Mouse (Mus musculus): ENCODE results near the gene Tdgf1. TPM values are rescaled to one million over a fixed set of nuclear protein-coding genes. Genes with fewer than 3 reads are reported as not detected.

Tdgf1 gene
- total and polyA plus RNA-seq, 3 experiments = not detected

- Histone ChIP-seq H3K36me3 (ENCODE audit: control insufficient read depth in 1 of 2, insufficient read depth in 2 of 2, low read length in 2 of 2) (peaks cover 0 to 2% of the 10 kb centered on the region in 2 experiments; a peak in 1 of 4 replicates), H3K4me1 (ENCODE audit: control insufficient read depth in 1 of 2, insufficient read depth in 2 of 2, low read length in 2 of 2) (peaks cover 0 to 7% of the 10 kb centered on the region in 2 experiments; a peak in 2 of 4 replicates), H3K9ac (ENCODE audit: control insufficient read depth, low read depth, low read length, poor library complexity, severe bottlenecking) (no peak overlapping the region), H3K9me3 (replicated peaks; ENCODE audit: insufficient read depth, low read length) (no peaks in the 10 kb centered on the region), H3K27ac (ENCODE audit: control insufficient read depth, low read depth, low read length) (no peak overlapping the region), H3K27me3 (ENCODE audit: control insufficient read depth in 1 of 2, insufficient read depth in 2 of 2, low read length in 2 of 2) (no peaks in the 10 kb centered on the region), H3K79me2 (ENCODE audit: control insufficient read depth, insufficient read depth, low read length, poor library complexity) (no peaks in the 10 kb centered on the region), H3K4me3 (ENCODE audit: control insufficient read depth in 1 of 2, insufficient read depth in 1 of 2, low read depth in 2 of 2, low read length in 2 of 2) (no peak overlapping the region)
- no peak for TF ChIP-seq POLR2AphosphoS5 (IDR thresholded peaks at IDR 0.05; ENCODE audit: borderline replicate concordance, low read depth, low read length)
- TF ChIP-seq RAD21 (IDR thresholded peaks at IDR 0.05; ENCODE audit: low read depth, low read length) = no peak
- TF ChIP-seq TAL1 (IDR thresholded peaks at IDR 0.05; ENCODE audit: low read length) = no peak
- no peak for TF ChIP-seq MAX (IDR thresholded peaks at IDR 0.05; ENCODE audit: low read length)
- no peak for TF ChIP-seq CHD1 (IDR thresholded peaks at IDR 0.05; ENCODE audit: low read depth, low read length)
- TF ChIP-seq KAT2A (conservative IDR thresholded peaks at IDR 0.05; ENCODE audit: low read depth, low read length) = no peak
- TF ChIP-seq GABPA (IDR thresholded peaks at IDR 0.05; ENCODE audit: low read depth, low read length) = no peak
- no peak for TF ChIP-seq MYC (IDR thresholded peaks at IDR 0.05; ENCODE audit: low read depth, low read length)
- no peak for TF ChIP-seq ZMIZ1 (IDR thresholded peaks at IDR 0.05; ENCODE audit: low read depth, low read length)
- TF ChIP-seq TCF12 (IDR thresholded peaks at IDR 0.05; ENCODE audit: low read depth, low read length) = no peak
- no peak for DNase-seq (ENCODE audit: low read depth, low spot score)
Measured at GRCm38 (mm10) chr9:110947900-110948299, 1.9 kb upstream of the Tdgf1 start.

GRCm38 (mm10) chr9:110947261-110947661, 1.3 kb upstream of the Tdgf1 start:
- no peak for DNase-seq (ENCODE audit: low read depth, low spot score)
- peaks cover 0 to 7% of the 10 kb centered on the region in 2 experiments; a peak in 2 of 4 replicates for H3K4me1 ChIP-seq (ENCODE audit: control insufficient read depth in 1 of 2, insufficient read depth in 2 of 2, low read length in 2 of 2)
- TF ChIP-seq ZC3H11A (IDR thresholded peaks at IDR 0.05; ENCODE audit: low read depth, low read length) (no peak), TAL1 (IDR thresholded peaks at IDR 0.05; ENCODE audit: low read length) (no peak), MXI1 (IDR thresholded peaks at IDR 0.05; ENCODE audit: low read depth, low read length) (no peak), TCF12 (IDR thresholded peaks at IDR 0.05; ENCODE audit: low read depth, low read length) (no peak), KAT2A (conservative IDR thresholded peaks at IDR 0.05; ENCODE audit: low read depth, low read length) (no peak), SMC3 (IDR thresholded peaks at IDR 0.05; ENCODE audit: low read depth, low read length) (no peak), MAX (IDR thresholded peaks at IDR 0.05; ENCODE audit: low read length) (no peak), NELFE (IDR thresholded peaks at IDR 0.05; ENCODE audit: low read depth, low read length) (no peak), E2F4 (IDR thresholded peaks at IDR 0.05; ENCODE audit: borderline replicate concordance, low read depth, low read length) (no peak), MAFK (IDR thresholded peaks at IDR 0.05; ENCODE audit: borderline replicate concordance, low read depth, low read length) (no peak), USF2 (IDR thresholded peaks at IDR 0.05; ENCODE audit: borderline replicate concordance in 1 of 2, insufficient read depth in 1 of 2, low read depth in 1 of 2, low read length in 2 of 2) (no peak), SIN3A (IDR thresholded peaks at IDR 0.05; ENCODE audit: low read length) (no peak), BHLHE40 (IDR thresholded peaks at IDR 0.05; ENCODE audit: borderline replicate concordance, low read depth, low read length) (no peak), GABPA (IDR thresholded peaks at IDR 0.05; ENCODE audit: low read depth, low read length) (no peak), ETS1 (IDR thresholded peaks at IDR 0.05; ENCODE audit: low read depth, low read length) (no peak), MEF2A (IDR thresholded peaks at IDR 0.05; ENCODE audit: extremely low read depth, insufficient replicate concordance, low read depth, low read length, poor library complexity, severe bottlenecking) (no peak), TBP (IDR thresholded peaks at IDR 0.05; ENCODE audit: low read depth, low read length) (no peak), GATA1 (IDR thresholded peaks at IDR 0.05; ENCODE audit: low read depth, low read length) (no peak)
- no peak overlapping the region for H3K27ac ChIP-seq (ENCODE audit: control insufficient read depth, low read depth, low read length)
- H3K27me3 ChIP-seq (ENCODE audit: control insufficient read depth in 1 of 2, insufficient read depth in 2 of 2, low read length in 2 of 2) = no peaks in the 10 kb centered on the region
- no peak overlapping the region for H3K9ac ChIP-seq (ENCODE audit: control insufficient read depth, low read depth, low read length, poor library complexity, severe bottlenecking)
- no peaks in the 10 kb centered on the region for H3K79me2 ChIP-seq (ENCODE audit: control insufficient read depth, insufficient read depth, low read length, poor library complexity)
- no peak overlapping the region for H3K4me3 ChIP-seq (ENCODE audit: control insufficient read depth in 1 of 2, insufficient read depth in 1 of 2, low read depth in 2 of 2, low read length in 2 of 2)
- H3K9me3 ChIP-seq (replicated peaks; ENCODE audit: insufficient read depth, low read length) = no peaks in the 10 kb centered on the region
- peaks cover 0 to 2% of the 10 kb centered on the region in 2 experiments; a peak in 1 of 4 replicates for H3K36me3 ChIP-seq (ENCODE audit: control insufficient read depth in 1 of 2, insufficient read depth in 2 of 2, low read length in 2 of 2)

All from MEL (cell line).